8 mouse cellular contexts compared by ENCODE assay signal in genomic region chr1:46852216-46852599, GRCm38 (mm10). TPM values are rescaled to one million over a fixed set of nuclear protein-coding genes. Genes with fewer than 3 reads are reported as not detected.
DNase-seq lines count a peak whose midpoint lies in the region; ATAC-seq and TF ChIP-seq lines count a peak whose summit lies in the region.

No protein-coding gene starts in this region.

- no peak for TF ChIP-seq CTCF in spleen, adult 2 months (IDR thresholded peaks at IDR 0.05; ENCODE audit: extremely low read depth, insufficient read depth, insufficient read length, insufficient replicate concordance)

- WGBS in spleen, adult 2 months, result 2% methylated on average over 4 of the region's 4 CpGs
- WGBS in forebrain, embryonic 12.5 days, result under 1% methylated on average over 4 of the region's 4 CpGs
- under 1% methylated on average over 4 of the region's 4 CpGs for WGBS in limb, embryonic 14.5 days
- under 1% methylated on average over 4 of the region's 4 CpGs for WGBS in stomach, embryonic 15.5 days

- ATAC-seq in forebrain, embryonic 12.5 days (ENCODE audit: low FRiP score), result no peak
- no peak for ATAC-seq in limb, embryonic 14.5 days (ENCODE audit: low FRiP score, low read depth)
- no peak for ATAC-seq in stomach, embryonic 15.5 days (ENCODE audit: insufficient read depth, low FRiP score, low read depth)

- H3K36me3 ChIP-seq in spleen, adult 2 months (ENCODE audit: control insufficient read depth, insufficient read depth, low read length), result no peaks in the 10 kb centered on the region
- H3K36me3 ChIP-seq in forebrain, embryonic 12.5 days (replicated peaks), result no peaks in the 10 kb centered on the region
- H3K36me3 ChIP-seq in limb, embryonic 14.5 days (ENCODE audit: control insufficient read depth, insufficient read depth, low read length), result no peaks in the 10 kb centered on the region
- no peaks in the 10 kb centered on the region for H3K36me3 ChIP-seq in stomach, embryonic 15.5 days

- DNase-seq in spleen, adult 2 months (ENCODE audit: low read depth in 1 of 2, low spot score in 2 of 2), result no peak
- DNase-seq in spleen, postnatal 4 days (ENCODE audit: low spot score in 2 of 2), result no peak
- no peak for DNase-seq in limb, embryonic 14.5 days (ENCODE audit: low spot score)
- no peak for DNase-seq in right cerebral cortex, postnatal 10 days (ENCODE audit: low spot score in 2 of 2)
- no peak for DNase-seq in adrenal gland, adult 18-20 months (ENCODE audit: low spot score in 2 of 2)
- DNase-seq in cerebellum, adult 9-10 months, result no peak

- TF ChIP-seq POLR2A in spleen, adult 2 months (IDR thresholded peaks at IDR 0.05; ENCODE audit: low read depth, low read length), result no peak
- no peak for TF ChIP-seq POLR2A in limb, embryonic 14.5 days (IDR thresholded peaks at IDR 0.05; ENCODE audit: borderline replicate concordance, extremely low read depth, insufficient read depth, insufficient read length)

- no peaks in the 10 kb centered on the region; the same call in 1 of the 2 replicates for H3K4me1 ChIP-seq in spleen, adult 2 months (ENCODE audit: control insufficient read depth, insufficient read depth, insufficient read length)
- peaks cover 31% of the 10 kb centered on the region for H3K4me1 ChIP-seq in forebrain, embryonic 12.5 days
- H3K4me1 ChIP-seq in limb, embryonic 14.5 days (ENCODE audit: control insufficient read depth, insufficient read depth, low read length), result peaks cover 20% of the 10 kb centered on the region
- H3K4me1 ChIP-seq in stomach, embryonic 15.5 days, result no peaks in the 10 kb centered on the region

- peak overlapping the region; percentile 85 for H3K4me3 ChIP-seq in spleen, adult 2 months (ENCODE audit: extremely low read depth, insufficient read depth, insufficient read length)
- H3K4me3 ChIP-seq in forebrain, embryonic 12.5 days (replicated peaks), result peak overlapping the region; percentile 95
- H3K4me3 ChIP-seq in limb, embryonic 14.5 days (replicated peaks; ENCODE audit: low read length), result peak overlapping the region; percentile 91
- H3K4me3 ChIP-seq in stomach, embryonic 15.5 days (replicated peaks), result peak overlapping the region; percentile 90

- H3K4me2 ChIP-seq in forebrain, embryonic 12.5 days, result peak overlapping the region; percentile 67
- H3K4me2 ChIP-seq in limb, embryonic 14.5 days (replicated peaks; ENCODE audit: low read depth, low read length, severe bottlenecking), result peak overlapping the region; percentile 68
- peak overlapping the region; percentile 58 for H3K4me2 ChIP-seq in stomach, embryonic 15.5 days

- peak overlapping the region; percentile 99; the same call in 1 of the 2 replicates for H3K27ac ChIP-seq in spleen, adult 2 months (ENCODE audit: insufficient read depth, low read length)
- peak overlapping the region; percentile 99; the same call in 1 of the 2 replicates for H3K27ac ChIP-seq in forebrain, embryonic 12.5 days
- H3K27ac ChIP-seq in limb, embryonic 14.5 days (replicated peaks; ENCODE audit: low read depth, low read length), result peak overlapping the region; percentile 100
- H3K27ac ChIP-seq in stomach, embryonic 15.5 days, result peak overlapping the region; percentile 100

- peak overlapping the region; percentile 99 for H3K9ac ChIP-seq in forebrain, embryonic 12.5 days
- peak overlapping the region; percentile 100 for H3K9ac ChIP-seq in limb, embryonic 14.5 days (ENCODE audit: low read depth, low read length, severe bottlenecking)
- H3K9ac ChIP-seq in stomach, embryonic 15.5 days, result peak overlapping the region; percentile 98

- H3K27me3 ChIP-seq in spleen, adult 2 months (ENCODE audit: control insufficient read depth, insufficient read depth, low read length), result no peaks in the 10 kb centered on the region
- H3K27me3 ChIP-seq in forebrain, embryonic 12.5 days, result no peaks in the 10 kb centered on the region
- no peaks in the 10 kb centered on the region for H3K27me3 ChIP-seq in limb, embryonic 14.5 days (ENCODE audit: control insufficient read depth, insufficient read depth, low read length)
- H3K27me3 ChIP-seq in stomach, embryonic 15.5 days (replicated peaks), result no peaks in the 10 kb centered on the region

- H3K9me3 ChIP-seq in forebrain, embryonic 12.5 days, result no peaks in the 10 kb centered on the region
- no peaks in the 10 kb centered on the region for H3K9me3 ChIP-seq in limb, embryonic 14.5 days (ENCODE audit: control insufficient read depth, low read length)
- no peaks in the 10 kb centered on the region for H3K9me3 ChIP-seq in stomach, embryonic 15.5 days

RNA-seq across cellular contexts. Expression of gene Slc39a10, which starts 40.4 kb away (rescaled TPM):
- polyA plus RNA-seq in spleen, adult 2 months (2012; rRNA removed), result 3.1 and 3.8 TPM in 2 replicates
- polyA plus RNA-seq in forebrain, embryonic 12.5 days (2016; fragmentation: Nextera tagmentation; extraction: Ambion mirVana), result 71.5 and 78.4 TPM in 2 replicates
- 35.6 and 39.7 TPM in 2 replicates for polyA plus RNA-seq in limb, embryonic 14.5 days (2012; rRNA removed)
- 53.7 and 61.9 TPM in 2 replicates for polyA plus RNA-seq in limb, embryonic 14.5 days (2014; fragmentation: Nextera tagmentation; extraction: Ambion mirVana)
- 41.5 and 44.4 TPM in 2 replicates for polyA plus RNA-seq in stomach, embryonic 15.5 days (2015; fragmentation: Nextera tagmentation; extraction: Ambion mirVana)
- total RNA-seq in adrenal gland, adult 18-20 months (2021), result 10 to 100 TPM; 16.4 to 19.5 TPM
